Mouse (Mus musculus) limb, embryonic 11.5 days (tissue): ENCODE measurements around the gene Fndc3c1. TPM values are rescaled to one million over a fixed set of nuclear protein-coding genes. Genes with fewer than 3 reads are reported as not detected.
"Not testable (repeated sequence)": the region's sequence is repeated elsewhere in the genome, so short reads cannot be mapped to it uniquely, and the experiment has no call there.

Source experiments
- ATAC-seq: fragments of 200-750 bp; cut with Nextera tagmentation; 2 replicates; pipeline ENCODE4 v1.8.0; 2017; ENCODE audit warnings: low read depth; ENCODE audit not compliant: insufficient number of reproducible peaks, low FRiP score, low TSS enrichment
- DNase-seq: peaks from one replicate; pipeline ENCODE4 v3.0.0-alpha.2; 2015; ENCODE audit warnings: low spot score
- H3K27ac ChIP-seq: fragments of 300-500 bp; sonication (generic); replicated peaks from 2 replicates; pipeline ENCODE4 v1.5.1; 2014; ENCODE audit warnings: low read depth, mild to moderate bottlenecking, low read length
- H3K27me3 ChIP-seq: fragments of 300-500 bp; sonication (generic); 2 replicates; pipeline ENCODE4 v1.6.1; 2014; ENCODE audit warnings: mild to moderate bottlenecking, low read length, mixed read lengths; ENCODE audit not compliant: control insufficient read depth, insufficient read depth
- H3K36me3 ChIP-seq: fragments of 300-500 bp; sonication (generic); 2 replicates; pipeline ENCODE4 v1.6.1; 2014; ENCODE audit warnings: mild to moderate bottlenecking, low read length, moderate library complexity, mixed read lengths; ENCODE audit not compliant: control insufficient read depth, insufficient read depth
- H3K4me1 ChIP-seq: fragments of 300-500 bp; sonication (generic); 2 replicates; pipeline ENCODE4 v1.6.1; 2014; ENCODE audit warnings: low read length, mixed read lengths; ENCODE audit not compliant: control insufficient read depth, insufficient read depth
- H3K4me2 ChIP-seq: fragments of 300-500 bp; sonication (generic); 2 replicates; pipeline ENCODE4 v1.6.1; 2014; ENCODE audit warnings: low read depth, mild to moderate bottlenecking, moderate library complexity; ENCODE audit not compliant: severe bottlenecking
- H3K4me3 ChIP-seq: fragments of 300-500 bp; sonication (generic); 2 replicates; pipeline ENCODE4 v1.5.1; 2014; ENCODE audit warnings: low read depth, low read length
- H3K9ac ChIP-seq: fragments of 300-500 bp; sonication (generic); 2 replicates; pipeline ENCODE4 v1.6.1; 2014; ENCODE audit warnings: mild to moderate bottlenecking, low read length
- H3K9me3 ChIP-seq: fragments of 300-500 bp; sonication (generic); 2 replicates; pipeline ENCODE4 v1.6.1; 2016; ENCODE audit warnings: low read length; ENCODE audit not compliant: control insufficient read depth
- WGBS: fragments of 180-500 bp; shearing (Covaris S2); extraction: QIAGEN DNeasy Blood & Tissue Kit; methylation state at CpG from one replicate; pipeline ENCODE4 v1.1.7; 2014; 5-methylcytosine and 5-hydroxymethylcytosine counted together
- microRNA-seq: library from miRNA; unstranded; fragments of <30 nt; microRNA quantifications from one replicate; pipeline ENCODE4, GENCODE M21; 2016
- polyA plus RNA-seq: library from polyadenylated mRNA; unstranded; fragments of >200 nt; fragmentation: Nextera tagmentation; extraction: Ambion mirVana; gene quantifications from 2 replicates; pipeline ENCODE4 v1.2.1, GENCODE M21; 2014

Gene Fndc3c1
- polyA plus RNA-seq, result 102 and 111 TPM in 2 replicates

DNA sequence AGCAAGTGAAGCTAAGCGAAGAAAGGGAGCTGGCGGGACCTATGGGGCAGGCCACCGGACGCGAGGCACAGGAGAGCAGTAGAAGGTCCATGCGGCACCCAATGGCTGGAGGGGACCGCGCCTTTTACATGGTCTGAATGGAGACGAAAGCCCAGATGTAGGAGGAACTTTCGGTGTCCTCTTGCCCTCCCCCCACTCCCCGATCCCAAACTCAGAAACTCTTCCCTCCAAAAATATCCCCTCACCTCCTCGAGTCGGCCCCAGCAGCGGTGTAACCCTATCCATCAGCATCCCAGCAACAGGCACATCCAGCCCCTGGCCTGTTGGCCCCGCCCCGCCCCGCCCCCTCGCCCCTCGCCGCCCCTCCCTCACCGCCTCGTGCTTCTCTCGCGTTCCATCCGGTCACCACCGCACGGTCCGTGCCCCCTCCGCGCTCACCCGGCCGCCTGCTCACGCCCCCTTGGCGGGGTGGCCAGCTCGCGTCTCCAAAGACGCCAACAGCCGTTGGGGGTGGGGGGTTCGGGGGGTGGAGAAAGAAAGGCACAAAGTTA is at the start of gene Fndc3c1:
Gene Fndc3c1 (minus strand): TSS at position 301 of the 551 bp plus-strand sequence.
- WGBS, result 16% methylated on average over 25 of the region's 39 CpGs
- H3K9ac ChIP-seq, result peak within 1 kb of the TSS; percentile 62
- H3K4me2 ChIP-seq, result peak within 1 kb of the TSS; percentile 54

DNA sequence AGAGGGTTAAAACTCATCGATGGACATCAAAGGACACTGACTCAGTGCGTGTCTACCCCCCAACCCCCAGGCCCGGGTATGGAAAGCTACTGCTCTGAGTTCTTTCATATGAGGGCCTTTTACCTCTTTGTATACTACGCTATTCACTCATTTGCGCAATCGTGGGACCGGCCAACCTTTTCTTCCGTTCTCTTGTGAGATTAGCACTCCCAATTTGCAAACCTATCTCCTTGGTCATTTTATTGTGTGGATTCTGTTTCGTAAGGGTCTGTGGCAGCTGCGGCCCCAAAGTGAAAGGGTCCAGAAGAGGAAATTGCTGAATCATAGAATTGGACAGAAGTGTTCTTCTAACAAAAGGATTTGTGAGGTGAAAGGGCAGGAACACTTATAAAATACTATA is 1.2 kb upstream of the Fndc3c1 start:
- Histone ChIP-seq H3K4me1 (no peaks in the 10 kb centered on the region), H3K4me3 (no peak overlapping the region), H3K27ac (no peak overlapping the region), H3K4me2 (peak overlapping the region; percentile 54; the same call in 1 of the 2 replicates), H3K9ac (no peak overlapping the region), H3K9me3 (no peaks in the 10 kb centered on the region), H3K27me3 (no peaks in the 10 kb centered on the region), H3K36me3 (no peaks in the 10 kb centered on the region)
- 33% methylated on average over 10 of the region's 10 CpGs for WGBS
- DNase-seq, result no peak
- ATAC-seq, result no peak

More for the DNA sequence above, at the start of gene Fndc3c1:
- Histone ChIP-seq H3K27me3 (no peaks in the 10 kb centered on the region), H3K27ac (peak within 1 kb of the TSS; percentile 14; the same call in 1 of the 2 replicates), H3K9me3 (no peaks in the 10 kb centered on the region), H3K36me3 (no peaks in the 10 kb centered on the region), H3K4me1 (no peaks in the 10 kb centered on the region), H3K4me3 (peak within 1 kb of the TSS; percentile 36)
- DNase-seq, result peak; percentile 73
- ATAC-seq, result peak; percentile 96

DNA sequence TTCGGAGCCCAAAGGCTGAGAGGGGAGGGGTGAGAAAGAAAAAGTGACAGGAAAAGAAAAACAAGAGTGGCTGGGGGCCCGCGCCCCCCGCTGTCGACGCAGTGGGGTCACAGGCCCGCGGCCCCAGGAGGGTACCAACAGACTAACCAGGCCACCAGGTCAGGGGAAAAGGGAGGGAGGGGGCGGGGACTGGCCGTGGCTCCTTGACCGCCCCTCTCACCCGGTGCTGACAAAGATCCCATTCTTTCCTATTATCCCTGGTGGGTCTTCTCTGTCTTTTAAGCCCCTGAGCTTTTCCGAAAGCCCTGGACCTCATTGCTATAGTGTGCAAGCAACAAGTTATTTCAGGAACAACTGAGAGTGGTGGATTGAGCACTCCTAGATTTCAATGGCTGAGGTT is 470 bp upstream of the Fndc3c1 start:
- Histone ChIP-seq H3K4me2 (peak overlapping the region; percentile 54), H3K27me3 (no peaks in the 10 kb centered on the region), H3K4me3 (peak overlapping the region; percentile 36), H3K9ac (peak overlapping the region; percentile 37), H3K36me3 (no peaks in the 10 kb centered on the region), H3K9me3 (no peaks in the 10 kb centered on the region), H3K4me1 (no peaks in the 10 kb centered on the region), H3K27ac (peak overlapping the region; percentile 14; the same call in 1 of the 2 replicates)
- 15% methylated on average over 11 of the region's 13 CpGs for WGBS
- peak; percentile 69 for ATAC-seq
- DNase-seq, result no peak

DNA sequence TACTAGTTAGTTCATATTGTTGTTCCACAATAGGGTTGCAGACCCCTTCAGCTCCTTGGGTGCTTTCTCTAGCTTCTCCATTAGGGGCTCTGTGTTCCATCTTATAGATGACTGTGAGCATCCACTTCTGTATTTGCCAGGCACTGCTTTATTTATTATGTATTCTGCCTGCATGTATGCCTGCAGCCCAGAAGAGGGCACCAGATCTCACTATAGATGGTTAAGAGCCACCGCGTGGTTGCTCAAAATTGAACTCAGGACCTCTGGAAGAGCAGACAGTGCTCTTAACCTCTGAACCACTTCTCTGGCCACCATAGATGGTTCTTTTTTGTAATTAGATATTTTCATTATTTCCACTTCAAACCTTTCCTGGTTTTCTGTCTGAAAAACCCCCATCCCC is 5.3 kb downstream of the Fndc3c1 start:
- not testable (repeated sequence) for H3K9ac ChIP-seq, ATAC-seq, H3K4me2 ChIP-seq, H3K27ac ChIP-seq, H3K9me3 ChIP-seq, H3K4me3 ChIP-seq, H3K27me3 ChIP-seq, H3K36me3 ChIP-seq, DNase-seq, H3K4me1 ChIP-seq
- 58% methylated on average over 2 of the region's 2 CpGs for WGBS

DNA sequence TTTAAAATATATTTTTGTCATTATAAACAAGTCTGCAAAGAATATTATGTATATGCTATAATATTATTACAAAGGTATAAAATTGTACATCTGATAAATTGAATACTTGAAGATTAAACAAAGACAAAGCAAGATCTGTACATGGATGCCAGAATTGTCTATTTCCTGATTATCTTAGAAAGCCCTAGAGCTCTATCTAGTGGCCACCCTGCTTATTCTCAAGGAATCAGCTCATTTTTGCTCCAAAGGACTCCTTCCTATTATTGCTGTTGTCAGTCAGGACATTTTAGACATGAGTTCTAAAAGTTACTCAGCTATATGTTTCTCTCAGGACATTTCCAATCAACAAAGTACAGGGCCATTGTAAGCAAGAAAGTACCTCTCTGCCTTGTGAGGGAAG is 99.9 kb downstream of the Fndc3c1 start:
- no peaks in the 10 kb centered on the region for H3K9me3 ChIP-seq
- DNase-seq (no peak), ATAC-seq (no peak)
- H3K36me3 ChIP-seq, result no peaks in the 10 kb centered on the region
- no peak overlapping the region for H3K27ac ChIP-seq
- no peaks in the 10 kb centered on the region for H3K4me1 ChIP-seq
- H3K27me3 ChIP-seq, result no peaks in the 10 kb centered on the region
- H3K4me3 ChIP-seq, result no peak overlapping the region
- H3K4me2 ChIP-seq, result no peak overlapping the region
- no peak overlapping the region for H3K9ac ChIP-seq

DNA sequence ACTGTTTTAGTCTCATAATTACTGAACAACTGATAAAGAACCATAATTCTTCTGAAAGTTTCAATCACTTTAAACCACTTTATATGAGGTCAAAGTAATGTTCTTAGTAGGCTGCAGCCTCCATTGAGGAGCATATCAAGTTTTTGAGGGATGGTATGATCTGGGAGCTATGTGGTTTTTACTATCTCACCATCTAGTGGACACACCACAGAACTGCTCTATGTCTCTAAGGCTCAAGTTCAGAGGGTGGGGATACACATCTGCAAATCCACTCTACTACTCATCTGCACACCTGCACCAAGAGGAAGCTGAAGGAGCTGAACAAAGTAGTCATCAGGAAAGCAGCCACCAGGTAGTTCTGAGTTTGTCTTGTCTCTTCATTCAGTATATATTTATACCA is 104.6 kb downstream of the Fndc3c1 start:
- H3K27me3 ChIP-seq, result no peaks in the 10 kb centered on the region
- H3K4me2 ChIP-seq, result no peak overlapping the region
- H3K27ac ChIP-seq, result no peak overlapping the region
- H3K36me3 ChIP-seq, result no peaks in the 10 kb centered on the region
- no peaks in the 10 kb centered on the region for H3K4me1 ChIP-seq
- ATAC-seq (no peak), DNase-seq (no peak)
- H3K9me3 ChIP-seq, result no peaks in the 10 kb centered on the region
- no peak overlapping the region for H3K9ac ChIP-seq
- H3K4me3 ChIP-seq, result no peak overlapping the region

Small RNA genes lying within 50 kb of the gene (microRNA-seq; reads per million reads assigned to microRNA genes)
- gene Gm27428, result not detected

Other genes starting within 250 kb of the Fndc3c1 start
- not detected in 2 replicates for gene Fnd3c2, start 230.0 kb downstream of the Fndc3c1 start, polyA plus RNA-seq
- 0.24 and 0.40 TPM in 2 replicates for gene Gm5127, start 97.8 kb upstream of the Fndc3c1 start, polyA plus RNA-seq
- gene Cysltr1, start 118.3 kb upstream of the Fndc3c1 start, polyA plus RNA-seq, result 1.0 and 1.3 TPM in 2 replicates